Mouse (Mus musculus) lung, adult 2 months (tissue): ENCODE data around the gene Glt28d2. TPM values are rescaled to one million over a fixed set of nuclear protein-coding genes. Genes with fewer than 3 reads are reported as not detected.

Experiments used
- DNase-seq: peaks from one replicate; pipeline ENCODE4 v3.0.0; 2022
- H3K4me1 ChIP-seq: fragments of 200-500 bp; 2 replicates; pipeline ENCODE4 v1.6.1; 2011; ENCODE audit warnings: low read length; ENCODE audit not compliant: control insufficient read depth, insufficient read depth
- H3K4me3 ChIP-seq: fragments of 200-500 bp; replicated peaks from 2 replicates; pipeline ENCODE3; 2011; ENCODE audit warnings: low read depth, mild to moderate bottlenecking, control low read depth, low read length; ENCODE audit errors: extremely low read depth
- CTCF ChIP-seq: fragments of 200-500 bp; IDR thresholded peaks from 2 replicates; pipeline ENCODE4 v1.5.1; 2011; ENCODE audit warnings: mild to moderate bottlenecking, low read length, control low read depth; ENCODE audit not compliant: insufficient read depth
- POLR2A ChIP-seq: fragments of 200-500 bp; IDR thresholded peaks from 2 replicates; pipeline ENCODE4 v1.6.1; 2011; ENCODE audit warnings: low read depth, mild to moderate bottlenecking, control low read depth, low read length, borderline replicate concordance; ENCODE audit errors: extremely low read depth
- WGBS: fragments of 180-500 bp; shearing (Covaris S2); methylation state at CpG from one replicate; pipeline ENCODE4 v1.1.7; 2018; 5-methylcytosine and 5-hydroxymethylcytosine counted together
- polyA plus RNA-seq: library from polyadenylated mRNA; depleted of rRNA; stranded (reverse); fragments of >200 nt; gene quantifications from 2 replicates; pipeline ENCODE4 v1.2.3, GENCODE M21; 2012; rRNA removed

Glt28d2 gene
- polyA plus RNA-seq, 1 experiment = 2.6 TPM

DNA sequence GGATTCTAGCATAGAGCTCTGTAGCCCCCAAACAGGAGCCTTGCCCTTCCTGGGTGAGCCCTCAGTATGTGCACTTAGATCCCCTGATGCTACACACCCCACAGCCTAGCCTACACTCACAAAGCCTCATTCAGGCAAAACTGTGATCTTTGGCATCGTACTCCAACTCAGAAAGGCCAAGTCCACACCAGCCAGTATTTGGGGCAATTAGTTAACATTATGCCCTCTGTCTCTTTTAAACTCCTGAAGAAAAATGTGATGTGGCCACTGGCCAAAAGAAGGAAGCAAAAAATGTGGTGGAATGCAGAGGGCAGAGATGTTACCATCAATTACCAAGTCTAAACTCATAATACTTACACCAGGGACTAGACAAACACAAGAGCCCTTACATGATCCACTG lies 55.5 kb downstream of the Glt28d2 start:
- no peaks in the 10 kb centered on the region for H3K4me1 ChIP-seq
- no peak overlapping the region for H3K4me3 ChIP-seq
- DNase-seq = no peak
- WGBS = 73% methylated on average over 1 of the region's 1 CpGs
- no peak for TF ChIP-seq CTCF
- TF ChIP-seq POLR2A = no peak

DNA sequence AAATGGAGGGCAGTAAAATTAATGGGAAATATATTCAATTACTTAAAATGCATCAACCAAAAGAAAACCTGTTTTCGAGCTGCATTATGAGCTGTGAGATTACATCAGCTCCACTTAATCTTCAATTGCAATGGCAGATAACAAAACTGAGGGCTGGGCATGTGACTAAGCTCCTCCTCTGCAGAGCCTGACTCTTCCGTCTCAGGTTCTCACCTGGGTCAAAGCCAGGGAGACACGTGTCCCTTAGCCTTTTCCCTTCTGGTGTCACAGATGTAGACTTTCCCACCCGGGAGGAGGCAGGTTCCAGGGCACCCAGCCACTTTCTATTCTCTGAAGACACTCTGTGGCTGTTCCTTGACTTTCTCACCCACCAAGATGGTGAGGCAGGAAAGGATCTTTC lies 58.3 kb downstream of the Glt28d2 start:
- peak; percentile 35 for DNase-seq
- TF ChIP-seq CTCF (no peak), POLR2A (no peak)
- Histone ChIP-seq H3K4me1 (no peaks in the 10 kb centered on the region), H3K4me3 (no peak overlapping the region)
- 37% methylated on average over 4 of the region's 4 CpGs for WGBS

DNA sequence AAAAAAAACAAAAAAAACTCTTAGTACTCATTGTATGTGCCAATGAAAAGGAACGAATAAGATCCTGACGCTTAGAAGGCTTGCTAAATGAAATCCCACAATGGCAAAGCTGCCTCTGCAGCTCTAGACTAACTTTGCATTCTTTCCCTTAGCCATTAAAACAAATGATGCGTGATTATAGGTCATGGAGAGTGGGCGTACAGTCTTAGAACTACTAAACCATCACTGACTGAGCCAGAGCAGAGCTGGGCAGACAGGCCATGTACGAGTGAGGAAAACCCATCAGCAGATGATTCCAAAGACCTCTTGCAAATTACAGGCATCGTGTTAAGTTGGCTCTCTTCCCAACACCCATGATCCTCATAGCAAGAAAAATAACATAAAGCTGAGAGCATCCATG lies 59.5 kb downstream of the Glt28d2 start:
- DNase-seq = no peak
- no peak for TF ChIP-seq POLR2A
- TF ChIP-seq CTCF = no peak
- H3K4me1 ChIP-seq = no peaks in the 10 kb centered on the region
- no peak overlapping the region for H3K4me3 ChIP-seq
- WGBS = 72% methylated on average over 6 of the region's 6 CpGs

DNA sequence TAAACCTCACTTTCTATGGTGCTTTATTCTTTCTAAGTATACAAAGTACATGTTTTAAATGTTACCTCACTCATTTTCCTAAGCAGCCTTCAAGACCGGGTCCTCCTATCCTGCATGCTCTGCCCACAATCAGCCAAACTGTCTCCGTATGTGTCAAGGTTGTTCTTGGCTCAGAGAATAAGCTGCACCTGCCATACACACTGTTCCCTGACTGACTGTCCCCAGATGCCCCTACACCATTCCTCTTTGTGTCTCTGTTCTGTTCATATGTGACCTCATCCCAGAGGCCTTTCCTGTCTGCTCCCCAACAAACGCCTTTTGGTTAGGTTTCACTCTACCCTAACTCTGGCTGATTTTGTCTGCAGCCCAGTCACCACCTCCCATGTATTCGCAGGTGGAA lies 60.0 kb downstream of the Glt28d2 start:
- no peak for DNase-seq
- Histone ChIP-seq H3K4me1 (no peaks in the 10 kb centered on the region), H3K4me3 (no peak overlapping the region)
- 53% methylated on average over 4 of the region's 4 CpGs for WGBS
- TF ChIP-seq CTCF (no peak), POLR2A (no peak)

DNA sequence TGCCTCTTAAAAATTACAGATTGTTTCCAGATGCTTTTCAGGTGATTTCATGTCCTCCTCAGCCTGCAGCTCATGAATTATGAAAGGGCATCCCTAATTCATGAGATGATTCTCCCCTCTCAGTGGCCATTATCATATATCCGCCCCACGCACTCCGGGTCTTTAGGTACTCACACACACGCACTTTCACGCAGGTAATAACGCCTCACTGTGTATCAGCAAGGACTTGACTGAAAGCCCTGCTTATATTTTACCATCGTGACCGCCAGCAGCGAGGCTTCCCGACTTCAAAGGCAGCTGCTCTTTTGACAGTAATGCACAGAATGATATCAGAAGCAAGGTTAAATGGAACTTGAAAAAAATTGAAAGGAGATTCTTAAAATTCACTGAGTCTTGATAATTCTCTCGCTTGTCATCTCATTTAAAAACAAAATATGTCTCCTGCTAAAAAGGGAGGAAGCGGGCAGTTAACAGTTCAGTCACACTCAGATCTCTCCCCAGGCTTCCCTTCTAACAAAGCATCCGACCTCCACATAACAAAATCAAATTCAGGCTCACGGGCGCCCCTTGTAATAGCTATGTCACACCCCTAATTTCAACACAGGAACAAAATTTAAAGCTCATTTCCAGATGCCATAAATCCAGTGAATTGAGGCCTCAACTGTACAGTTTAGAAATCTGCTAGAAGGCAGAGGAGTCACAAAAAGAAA lies 66.3 kb downstream of the Glt28d2 start:
- 74% methylated on average over 15 of the region's 15 CpGs for WGBS
- Histone ChIP-seq H3K4me3 (no peak overlapping the region), H3K4me1 (no peaks in the 10 kb centered on the region)
- TF ChIP-seq POLR2A (no peak), CTCF (no peak)
- DNase-seq = no peak

Other genes with a start within 250 kb of the Glt28d2 start
- 9.8 and 14.0 TPM in 2 replicates for gene Fam160a1, start 70.2 kb downstream of the Glt28d2 start, polyA plus RNA-seq
- 11.8 and 16.9 TPM in 2 replicates for gene Gm37240, start within 50 bp of the Glt28d2 start, polyA plus RNA-seq
- gene Sh3d19, start 83.6 kb upstream of the Glt28d2 start, polyA plus RNA-seq = 64.7 and 96.6 TPM in 2 replicates
- gene Prss48, start 115.0 kb upstream of the Glt28d2 start, polyA plus RNA-seq = not detected in 2 replicates